Mouse (Mus musculus) liver, adult 2 months (tissue): ENCODE results near the gene Slc27a2. TPM values are rescaled to one million over a fixed set of nuclear protein-coding genes. Genes with fewer than 3 reads are reported as not detected.

Experiments
- DNase-seq: peaks from one replicate; pipeline ENCODE4 v3.0.0-alpha.2; 2011; ENCODE audit warnings: low read depth, low spot score; ENCODE audit errors: extremely low read depth
- H3K27ac ChIP-seq: fragments of 200-500 bp; replicated peaks from 2 replicates; pipeline ENCODE4 v1.5.1; 2012; ENCODE audit warnings: low read depth, mild to moderate bottlenecking, control low read depth, inconsistent platforms, low read length; ENCODE audit not compliant: insufficient read depth
- H3K27me3 ChIP-seq: fragments of 200-500 bp; 2 replicates; pipeline ENCODE4 v1.6.1; 2012; ENCODE audit warnings: mild to moderate bottlenecking, moderate library complexity, low read length, inconsistent platforms; ENCODE audit not compliant: control insufficient read depth, insufficient read depth
- H3K36me3 ChIP-seq: fragments of 200-500 bp; 2 replicates; pipeline ENCODE4 v1.6.1; 2012; ENCODE audit warnings: low read length, inconsistent platforms; ENCODE audit not compliant: control insufficient read depth, insufficient read depth
- H3K4me1 ChIP-seq: fragments of 200-500 bp; 2 replicates; pipeline ENCODE4 v1.6.1; 2011; ENCODE audit warnings: low read length; ENCODE audit not compliant: control insufficient read depth, insufficient read depth
- H3K4me3 ChIP-seq: fragments of 200-500 bp; 2 replicates; pipeline ENCODE4 v1.5.1; 2011; ENCODE audit warnings: low read depth, mild to moderate bottlenecking, control low read depth, low read length, moderate library complexity; ENCODE audit not compliant: insufficient read depth
- H3K79me2 ChIP-seq: fragments of 200-500 bp; 2 replicates; pipeline ENCODE4 v1.6.1; 2012; ENCODE audit warnings: inconsistent platforms, mild to moderate bottlenecking, low read length, moderate library complexity; ENCODE audit not compliant: control insufficient read depth, insufficient read depth
- H3K9ac ChIP-seq: fragments of 200-500 bp; 2 replicates; pipeline ENCODE4 v1.6.1; 2012; ENCODE audit warnings: low read depth, mild to moderate bottlenecking, control low read depth, inconsistent platforms, low read length
- CTCF ChIP-seq: fragments of 200-500 bp; IDR thresholded peaks from 2 replicates; pipeline ENCODE4 v1.5.1; 2011; ENCODE audit warnings: low read depth, low read length, control low read depth
- POLR2A ChIP-seq: fragments of 200-500 bp; IDR thresholded peaks from 2 replicates; pipeline ENCODE4 v1.6.1; 2011; ENCODE audit warnings: low read length, control low read depth; ENCODE audit not compliant: insufficient read depth; ENCODE audit errors: extremely low read depth
- WGBS: fragments of 180-500 bp; shearing (Covaris S2); methylation state at CpG from one replicate; pipeline ENCODE4 v1.1.7; 2018; 5-methylcytosine and 5-hydroxymethylcytosine counted together
- polyA plus RNA-seq: library from polyadenylated mRNA; depleted of rRNA; stranded (reverse); fragments of >200 nt; gene quantifications from 2 replicates; pipeline ENCODE4 v1.2.3, GENCODE M21; 2012
- total RNA-seq: library from RNA; depleted of rRNA; stranded (reverse); fragments of >200 nt; gene quantifications from 2 replicates; pipeline ENCODE4 v1.2.3, GENCODE M21; 2014

Gene Slc27a2
- total and polyA plus RNA-seq, 2 experiments, result 1,036 to 1,397 TPM

DNA sequence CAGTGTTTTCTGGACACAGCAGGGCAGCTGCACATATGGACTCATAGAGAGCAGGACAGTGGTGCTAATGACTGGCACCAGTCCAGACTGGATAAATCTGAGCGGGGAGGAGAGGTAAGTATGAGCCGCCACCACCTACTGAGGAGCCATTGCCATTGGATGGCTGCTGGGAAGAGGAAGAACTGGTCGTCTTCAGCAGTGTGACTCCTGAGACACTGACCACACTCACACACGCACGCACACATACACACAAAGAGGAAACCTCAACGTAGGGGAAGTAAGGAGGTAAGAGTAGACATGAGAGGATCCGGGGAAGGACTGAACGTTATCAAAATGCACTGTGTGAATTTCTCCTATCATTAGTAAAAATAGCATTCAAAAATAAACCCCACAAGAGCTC, 24.7 kb upstream of the Slc27a2 start:
- WGBS, result 88% methylated on average over 8 of the region's 8 CpGs
- H3K27ac ChIP-seq, result no peak overlapping the region
- H3K79me2 ChIP-seq, result no peaks in the 10 kb centered on the region
- no peaks in the 10 kb centered on the region for H3K27me3 ChIP-seq
- no peak overlapping the region for H3K9ac ChIP-seq
- no peak for DNase-seq
- peaks cover 7% of the 10 kb centered on the region for H3K4me1 ChIP-seq
- H3K4me3 ChIP-seq, result no peak overlapping the region
- H3K36me3 ChIP-seq, result no peaks in the 10 kb centered on the region
- TF ChIP-seq POLR2A (no peak), CTCF (no peak)

DNA sequence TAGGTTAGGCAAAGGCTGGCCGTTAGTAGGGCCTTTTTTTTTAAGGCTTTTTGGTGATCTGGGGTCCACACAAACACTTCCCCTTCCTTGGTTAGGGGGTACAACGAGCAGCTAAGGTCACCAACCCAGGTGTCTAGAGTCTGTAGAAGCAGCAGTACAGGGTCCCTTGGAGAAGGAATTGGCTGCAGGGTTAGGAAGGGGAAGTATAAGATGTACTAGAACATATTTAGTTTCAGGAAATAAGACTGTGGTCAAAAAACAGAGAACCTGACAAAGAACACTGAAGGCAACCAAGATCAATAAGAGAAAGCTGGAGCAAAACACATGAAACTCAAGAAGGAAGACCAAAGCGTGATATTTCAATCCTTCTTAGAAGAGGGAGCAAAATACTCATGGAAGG, 21.6 kb upstream of the Slc27a2 start:
- no peaks in the 10 kb centered on the region for H3K27me3 ChIP-seq
- H3K4me1 ChIP-seq, result 0 out of 2 replicates have a peak, but pooled peaks cover 3% of the 10 kb centered on the region
- 87% methylated on average over 3 of the region's 3 CpGs for WGBS
- no peak overlapping the region for H3K27ac ChIP-seq
- H3K79me2 ChIP-seq, result no peaks in the 10 kb centered on the region
- DNase-seq, result no peak
- H3K36me3 ChIP-seq, result no peaks in the 10 kb centered on the region
- H3K9ac ChIP-seq, result no peak overlapping the region
- no peak overlapping the region for H3K4me3 ChIP-seq
- TF ChIP-seq CTCF (no peak), POLR2A (no peak)

- no peaks in the 10 kb centered on the region for H3K27me3 ChIP-seq
- H3K4me1 ChIP-seq, result peaks cover 11% of the 10 kb centered on the region; the same call in 1 of the 2 replicates
- TF ChIP-seq CTCF (no peak), POLR2A (no peak)
- H3K36me3 ChIP-seq, result no peaks in the 10 kb centered on the region
- H3K9ac ChIP-seq, result no peak overlapping the region
- peak; percentile 97 for DNase-seq
- no peaks in the 10 kb centered on the region for H3K79me2 ChIP-seq
- H3K27ac ChIP-seq, result peak overlapping the region; percentile 55; the same call in 1 of the 2 replicates
- no peak overlapping the region for H3K4me3 ChIP-seq
Measured at GRCm38 (mm10) chr2:126537654-126538053, 14.6 kb upstream of the Slc27a2 start.

- Histone ChIP-seq H3K9ac (no peak overlapping the region), H3K27ac (no peak overlapping the region), H3K79me2 (no peaks in the 10 kb centered on the region), H3K36me3 (no peaks in the 10 kb centered on the region), H3K27me3 (no peaks in the 10 kb centered on the region), H3K4me1 (peaks cover 10% of the 10 kb centered on the region; the same call in 1 of the 2 replicates), H3K4me3 (no peak overlapping the region)
- DNase-seq, result no peak
- 69% methylated on average over 6 of the region's 6 CpGs for WGBS
- no peak for TF ChIP-seq CTCF
- TF ChIP-seq POLR2A, result no peak
Measured at GRCm38 (mm10) chr2:126540390-126540925, 11.7 kb upstream of the Slc27a2 start.

DNA sequence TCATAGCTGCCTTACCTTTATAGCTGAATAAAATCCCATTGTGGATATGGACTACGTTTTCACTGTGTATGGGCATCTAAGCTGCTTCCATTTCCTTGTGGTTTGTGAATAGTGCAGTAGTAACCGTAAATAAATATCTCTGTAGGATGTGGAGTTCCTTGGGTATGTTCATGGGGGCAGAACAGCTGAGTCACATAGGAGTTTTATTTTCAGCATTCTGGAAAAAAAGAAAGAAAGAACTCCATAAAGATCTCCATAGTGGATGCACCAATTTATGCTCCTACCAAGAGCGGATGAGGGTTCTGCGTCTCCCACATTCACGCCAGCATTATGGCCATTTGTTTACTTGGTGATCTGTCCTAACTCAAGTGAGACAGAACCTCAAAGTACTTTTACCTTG, 10.0 kb upstream of the Slc27a2 start:
- Histone ChIP-seq H3K4me3 (no peak overlapping the region), H3K4me1 (peaks cover 10% of the 10 kb centered on the region; the same call in 1 of the 2 replicates), H3K27me3 (no peaks in the 10 kb centered on the region), H3K27ac (no peak overlapping the region), H3K9ac (no peak overlapping the region), H3K79me2 (no peaks in the 10 kb centered on the region), H3K36me3 (no peaks in the 10 kb centered on the region)
- 93% methylated on average over 5 of the region's 5 CpGs for WGBS
- no peak for DNase-seq
- TF ChIP-seq CTCF (no peak), POLR2A (no peak)

GRCm38 (mm10) chr2:126545297-126545696, 6.9 kb upstream of the Slc27a2 start:
- no peak overlapping the region for H3K9ac ChIP-seq
- TF ChIP-seq CTCF (no peak), POLR2A (no peak)
- peak; percentile 90 for DNase-seq
- 22% methylated on average over 5 of the region's 5 CpGs for WGBS
- no peaks in the 10 kb centered on the region for H3K36me3 ChIP-seq
- H3K79me2 ChIP-seq, result no peaks in the 10 kb centered on the region; the same call in 1 of the 2 replicates
- no peak overlapping the region for H3K4me3 ChIP-seq
- no peaks in the 10 kb centered on the region for H3K27me3 ChIP-seq
- H3K27ac ChIP-seq, result peak overlapping the region; percentile 78
- peaks cover 8% of the 10 kb centered on the region; the same call in 1 of the 2 replicates for H3K4me1 ChIP-seq
